Mouse (Mus musculus) embryonic stem cell, embryonic (primary cell): ENCODE data around the gene Hba-x.

Source experiments
- CTCF ChIA-PET, 4 experiments: fragments of 300-600 bp in 2 of 4; fragments of 350-600 bp in 2 of 4; sonication (Branson Sonifier 250); formaldehyde crosslinking; loops; one replicate each; lab custom pipeline; 2022; ENCODE audit warnings: inconsistent platforms in 2 of 4; lab: Charles Lee
- POLR2A ChIA-PET, 4 experiments: fragments of 300-600 bp in 2 of 4; fragments of 350-600 bp in 2 of 4; sonication (Branson Sonifier 250); formaldehyde crosslinking; loops; one replicate each; lab custom pipeline; 2022; ENCODE audit warnings: antibody characterized with exemption in 4 of 4, inconsistent platforms in 1 of 4; lab: Charles Lee

The Hba-x gene

GRCm38 (mm10) chr11:32242209-32242608, 34.0 kb upstream of the Hba-x start:
- CTCF ChIA-PET = interaction anchor here in 3 of 4 experiments (0.5 to 3.5 kb wide), 5 partner anchors 11 to 97 kb away, joined by 3 to 15 read pairs (median 5); no protein-coding TSS in a partner anchor
- POLR2A ChIA-PET = interaction anchor here in 2 of 4 experiments (0.7 to 1.3 kb wide), 4 partner anchors 12 to 273 kb away, joined by 3 to 4 read pairs (median 3); no protein-coding TSS in a partner anchor

- CTCF ChIA-PET = interaction anchor here in 2 of 4 experiments (0.7 to 3.5 kb wide), 6 partner anchors 11 to 81 kb away, joined by 3 to 14 read pairs (median 4); no protein-coding TSS in a partner anchor
- POLR2A ChIA-PET = interaction anchor here in 3 of 4 experiments (0.7 to 1.7 kb wide), 13 partner anchors 10 to 80 kb away, joined by 3 to 6 read pairs (median 3); partner anchors contain the start of genes Snrnp25 (in 2 of the 3), Mpg (in 1 of the 3) and Nprl3 (in 1 of the 3)
These were observed 32.8 kb upstream of the Hba-x start for GRCm38 (mm10) chr11:32243205-32243955.

GRCm38 (mm10) chr11:32244064-32244463, 32.1 kb upstream of the Hba-x start:
- POLR2A ChIA-PET = interaction anchor here in 3 of 4 experiments (0.6 to 1.7 kb wide), 15 partner anchors 10 to 170 kb away, joined by 3 to 6 read pairs (median 3); partner anchors contain the start of genes Snrnp25 (in 2 of the 3), Il9r (in 1 of the 3) and Nprl3 (in 1 of the 3)
- CTCF ChIA-PET = interaction anchor here in 2 of 4 experiments (0.9 to 1.6 kb wide), 4 partner anchors 11 to 80 kb away, joined by 3 to 7 read pairs (median 4); no protein-coding TSS in a partner anchor

DNA sequence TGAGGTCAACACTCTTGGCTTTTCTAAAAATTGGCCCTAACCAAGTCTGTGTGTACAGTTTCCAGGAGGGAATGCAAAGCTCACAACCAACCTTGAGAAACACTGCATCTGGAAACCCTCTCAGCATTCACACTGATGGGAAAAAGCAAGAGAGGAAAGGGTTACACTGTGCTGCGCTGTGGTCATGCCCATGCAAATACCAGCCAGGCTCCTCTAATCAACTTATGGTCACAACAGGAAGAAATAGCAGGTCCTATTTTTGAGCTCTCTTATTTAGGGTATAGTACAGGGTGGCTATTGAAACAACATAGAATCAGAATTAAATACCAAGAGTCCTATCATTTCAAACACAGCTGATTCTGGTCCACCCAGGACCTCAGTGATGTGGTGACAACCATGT, 31.6 kb upstream of the Hba-x start:
- ChIA-PET POLR2A (interaction anchor here in 3 of 4 experiments (0.6 to 1.7 kb wide), 8 partner anchors 12 to 171 kb away, joined by 3 to 6 read pairs (median 4); partner anchors contain the start of genes Il9r (in 1 of the 3) and Snrnp25 (in 1 of the 3)), CTCF (interaction anchor here in 2 of 4 experiments (0.9 to 1.6 kb wide), 4 partner anchors 8 to 76 kb away, joined by 3 to 7 read pairs (median 4); no protein-coding TSS in a partner anchor)

DNA sequence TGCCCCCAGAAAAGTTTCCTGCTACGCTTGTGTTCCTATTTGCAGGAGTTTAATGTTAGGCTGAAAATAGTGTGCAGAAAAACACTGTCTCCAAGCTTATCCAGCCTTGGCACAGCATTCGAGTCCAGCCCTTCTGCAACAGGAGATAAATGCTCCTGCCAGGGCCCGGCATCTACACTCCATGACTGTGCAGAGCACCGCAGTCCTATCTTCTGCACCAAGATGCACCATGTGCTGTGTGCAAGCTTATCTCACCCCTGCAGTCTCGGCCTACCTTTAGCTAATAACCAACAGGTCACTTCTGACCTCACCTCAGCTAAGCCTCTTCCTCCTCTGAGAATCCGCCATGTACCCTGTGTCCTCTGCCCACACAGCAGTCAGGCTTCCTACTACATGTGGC, 30.6 kb upstream of the Hba-x start:
- ChIA-PET CTCF (interaction anchor here in 1 of 4 experiments (0.9 to 2.8 kb wide), 2 partner anchors 9 to 84 kb away, joined by 3 to 8 read pairs; no protein-coding TSS in a partner anchor), POLR2A (interaction anchor here in 3 of 4 experiments (0.6 to 1.1 kb wide), 3 partner anchors 12 to 63 kb away, joined by 3 read pairs; no protein-coding TSS in a partner anchor)

DNA sequence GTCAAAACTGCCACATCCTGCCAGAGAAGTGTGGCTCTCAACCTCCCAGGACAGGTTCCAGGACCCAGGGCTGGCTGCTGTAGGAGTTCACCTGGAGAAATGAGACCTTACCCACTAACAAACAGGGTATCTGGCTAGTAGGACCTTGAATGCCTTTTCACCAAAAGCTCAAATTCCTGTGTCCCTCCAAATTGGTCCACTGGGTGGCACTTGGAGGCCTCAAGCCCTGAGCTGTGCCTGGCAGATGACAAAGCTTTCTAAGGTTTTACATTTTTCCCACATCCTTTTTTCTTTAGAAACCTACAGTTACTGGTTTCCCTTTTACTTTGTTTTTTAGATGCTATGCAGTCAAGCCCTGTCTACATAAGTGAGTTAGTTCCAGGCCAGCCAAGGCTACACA, 29.1 kb upstream of the Hba-x start:
- ChIA-PET POLR2A (interaction anchor here in 3 of 4 experiments (0.8 to 2.0 kb wide), 5 partner anchors 11 to 42 kb away, joined by 3 to 4 read pairs (median 3); partner anchors contain the start of gene Snrnp25 (in 1 of the 3)), CTCF (interaction anchor here in 3 of 4 experiments (0.5 to 2.8 kb wide), 7 partner anchors 9 to 448 kb away, joined by 3 to 8 read pairs (median 6); no protein-coding TSS in a partner anchor)

GRCm38 (mm10) chr11:32248350-32248749, 27.9 kb upstream of the Hba-x start:
- ChIA-PET CTCF (interaction anchor here in 3 of 4 experiments (0.6 to 2.2 kb wide), 3 partner anchors 11 to 142 kb away, joined by 3 to 8 read pairs (median 6); no protein-coding TSS in a partner anchor), POLR2A (interaction anchor here in 1 of 4 experiments (1.3 to 2.0 kb wide), 2 partner anchors 20 to 26 kb away, joined by 4 to 5 read pairs; partner anchors contain the start of gene Rhbdf1)

DNA sequence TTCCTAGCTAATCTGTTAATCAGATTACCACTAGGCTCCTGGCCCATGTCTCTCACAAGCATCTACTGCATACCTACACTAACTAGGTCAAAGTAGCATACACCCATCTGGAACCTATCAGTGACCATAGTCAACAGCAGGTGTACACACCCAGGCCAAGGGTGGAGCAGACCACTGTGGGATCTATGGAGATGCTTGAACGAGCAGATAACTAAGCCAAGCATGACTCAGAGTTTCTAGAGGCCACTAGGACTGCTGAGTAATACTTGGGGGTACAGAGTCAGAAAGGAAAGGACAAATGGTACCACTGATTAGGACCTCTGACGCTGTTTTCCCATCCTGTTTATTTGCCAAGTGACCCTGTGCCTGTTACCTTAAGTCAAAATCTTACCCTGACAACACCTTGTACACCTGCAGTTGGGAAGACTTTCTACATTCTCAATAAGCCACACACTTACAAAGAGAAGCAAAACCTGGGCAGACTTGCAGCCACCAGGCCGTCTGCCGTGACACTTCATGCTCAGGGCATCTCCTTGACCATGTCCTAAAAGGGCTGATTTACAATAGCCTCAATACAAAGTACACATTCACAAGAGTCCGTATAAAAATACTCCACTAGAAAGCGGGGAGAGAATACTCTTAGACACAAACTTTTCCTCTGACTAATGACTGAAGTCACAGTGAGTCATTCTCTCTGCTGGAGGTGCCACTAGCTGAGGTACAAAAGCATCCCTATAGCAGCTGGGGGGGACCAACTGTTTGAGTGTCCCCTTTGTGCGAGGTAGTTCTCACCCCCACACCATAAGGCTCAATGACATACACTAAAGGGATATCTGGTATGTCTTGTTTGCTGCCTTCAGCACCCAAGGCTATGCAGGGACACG, 25.1 kb upstream of the Hba-x start:
- ChIA-PET POLR2A (no interaction called here), CTCF (no interaction called here)

GRCm38 (mm10) chr11:32253121-32253520, 23.1 kb upstream of the Hba-x start:
- ChIA-PET POLR2A (interaction anchor here in 2 of 4 experiments (0.9 to 1.6 kb wide), 3 partner anchors 9 to 14 kb away, joined by 3 to 6 read pairs (median 3); partner anchors contain the start of gene Nprl3 (in 1 of the 2)), CTCF (no interaction called here)

- ChIA-PET CTCF (interaction anchor here in 2 of 4 experiments (0.6 to 2.5 kb wide), 3 partner anchors 19 to 95 kb away, joined by 3 to 5 read pairs (median 3); partner anchors contain the start of gene Hbq1b (in 1 of the 2)), POLR2A (interaction anchor here in 1 of 4 experiments (0.9 to 1.9 kb wide), 2 partner anchors 11 to 12 kb away, joined by 3 to 9 read pairs; partner anchors contain the start of gene Nprl3)
These were observed 20.1 kb upstream of the Hba-x start for GRCm38 (mm10) chr11:32256146-32256545.

DNA sequence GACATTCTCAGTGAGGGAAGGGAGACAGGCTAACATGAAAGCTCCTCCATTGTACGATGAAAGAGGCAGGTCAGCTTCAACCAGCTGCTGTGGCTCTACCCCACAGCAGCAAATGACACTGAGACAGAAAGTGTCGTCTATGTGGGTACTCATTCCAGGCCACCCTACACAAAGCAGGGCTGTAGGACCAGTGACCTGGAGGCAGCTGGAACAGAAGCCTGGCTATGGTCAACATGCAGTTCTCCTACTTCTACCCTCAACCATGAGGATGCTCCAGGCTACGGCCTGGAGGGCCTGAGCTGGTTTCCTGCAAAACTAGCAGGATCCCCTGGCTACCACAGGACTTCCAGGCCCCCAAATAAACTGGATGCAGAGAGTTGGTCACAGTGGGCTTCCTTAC, 19.6 kb upstream of the Hba-x start:
- CTCF ChIA-PET = interaction anchor here in 2 of 4 experiments (0.6 to 2.5 kb wide), 3 partner anchors 19 to 95 kb away, joined by 3 to 5 read pairs (median 3); partner anchors contain the start of gene Hbq1b (in 1 of the 2)

DNA sequence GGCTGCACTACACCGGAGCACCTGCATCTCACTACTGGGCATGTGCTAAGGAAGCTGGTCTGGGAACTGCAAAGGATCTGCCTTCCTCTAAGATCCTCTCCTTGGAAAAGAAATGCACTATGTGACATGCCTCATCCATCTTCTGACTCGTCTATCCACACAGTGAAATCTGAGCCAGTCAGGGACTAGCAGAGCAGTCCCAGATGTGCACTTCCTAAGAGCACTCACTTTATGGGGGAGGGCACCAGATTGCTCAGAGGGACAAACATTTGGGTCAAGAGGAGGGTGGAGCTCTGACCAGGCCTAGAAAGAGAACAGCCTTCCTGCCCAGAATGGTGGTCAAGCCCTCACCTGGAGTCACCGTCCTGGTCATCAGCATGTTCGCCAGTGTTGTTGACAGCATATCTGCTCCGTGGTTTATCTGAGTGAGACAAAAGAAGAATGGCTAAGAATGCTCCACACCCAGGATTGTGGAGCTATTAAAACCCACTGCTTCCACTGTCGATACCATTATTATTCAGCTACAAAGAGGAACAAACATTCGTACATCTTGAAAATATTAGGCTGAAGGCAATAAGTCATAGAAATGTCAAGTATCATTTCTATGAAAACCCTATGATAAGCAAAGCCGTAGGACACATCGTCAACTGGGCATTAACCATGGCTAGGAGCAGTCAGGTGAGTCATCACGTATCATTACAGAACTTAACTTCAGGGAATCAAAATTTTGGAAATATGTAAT, 13.4 kb upstream of the Hba-x start:
- ChIA-PET CTCF (no interaction called here), POLR2A (interaction anchor here in 1 of 4 experiments (0.7 to 1.3 kb wide), 4 partner anchors 9 to 58 kb away, joined by 3 to 4 read pairs (median 3); partner anchors contain the start of gene Snrnp25)

More for the DNA sequence above, 19.6 kb upstream of the Hba-x start:
- POLR2A ChIA-PET = interaction anchor here in 1 of 4 experiments (1.9 kb wide), 1 partner anchor 10 kb away, joined by 9 read pairs; the partner anchor contains the start of gene Nprl3

- ChIA-PET POLR2A (interaction anchor here in 2 of 4 experiments (0.6 to 3.3 kb wide), 5 partner anchors 12 to 359 kb away, joined by 3 to 9 read pairs (median 4); partner anchors contain the start of gene Snrnp25 (in 2 of the 2)), CTCF (interaction anchor here in 3 of 4 experiments (0.6 to 0.9 kb wide), 3 partner anchors 23 to 60 kb away, joined by 3 to 15 read pairs (median 3); partner anchors contain the start of gene Snrnp25 (in 1 of the 3))
These were observed 11.0 kb upstream of the Hba-x start for GRCm38 (mm10) chr11:32265117-32265738.

- ChIA-PET CTCF (no interaction called here), POLR2A (interaction anchor here in 2 of 4 experiments (1.1 to 3.3 kb wide), 5 partner anchors 10 to 62 kb away, joined by 3 to 9 read pairs (median 5); partner anchors contain the start of gene Snrnp25 (in 2 of the 2))
These were observed 10.0 kb upstream of the Hba-x start for GRCm38 (mm10) chr11:32266194-32266593.

- CTCF ChIA-PET = interaction anchor here in 2 of 4 experiments (0.6 to 1.2 kb wide), 3 partner anchors 20 to 54 kb away, joined by 3 to 4 read pairs (median 4); partner anchors contain the start of gene Hbq1b (in 1 of the 2)
- POLR2A ChIA-PET = interaction anchor here in 2 of 4 experiments (1.1 to 3.3 kb wide), 12 partner anchors 8 to 121 kb away, joined by 3 to 15 read pairs (median 4); partner anchors contain the start of genes Hba-x (in 1 of the 2), Hbq1b (in 1 of the 2) and Snrnp25 (in 1 of the 2)
These were observed 9.4 kb upstream of the Hba-x start for GRCm38 (mm10) chr11:32266776-32267175.
